Mouse (Mus musculus) limb, embryonic 12.5 days (tissue): ENCODE data around the gene Kif18a. TPM values are rescaled to one million over a fixed set of nuclear protein-coding genes. Genes with fewer than 3 reads are reported as not detected.

ENCODE experiments used
- ATAC-seq: fragments of 200-750 bp; cut with Nextera tagmentation; 2 replicates; pipeline ENCODE4 v1.8.0; 2017; ENCODE audit warnings: low read depth, moderate TSS enrichment; ENCODE audit not compliant: insufficient number of reproducible peaks, insufficient read depth, low FRiP score, low TSS enrichment
- H3K27ac ChIP-seq: fragments of 300-500 bp; sonication (generic); 2 replicates; pipeline ENCODE4 v1.5.1; 2016; ENCODE audit warnings: mild to moderate bottlenecking, moderate library complexity
- H3K27me3 ChIP-seq: fragments of 300-500 bp; sonication (generic); 2 replicates; pipeline ENCODE4 v1.6.1; 2016; ENCODE audit warnings: mild to moderate bottlenecking, moderate library complexity
- H3K36me3 ChIP-seq: fragments of 300-500 bp; sonication (generic); 2 replicates; pipeline ENCODE4 v1.6.1; 2016; ENCODE audit warnings: mild to moderate bottlenecking, moderate library complexity
- H3K4me1 ChIP-seq: fragments of 300-500 bp; sonication (generic); replicated peaks from 2 replicates; pipeline ENCODE4 v1.6.1; 2016
- H3K4me2 ChIP-seq: fragments of 300-500 bp; sonication (generic); 2 replicates; pipeline ENCODE4 v1.6.1; 2016; ENCODE audit warnings: mild to moderate bottlenecking, moderate library complexity
- H3K4me3 ChIP-seq: fragments of 300-500 bp; sonication (generic); replicated peaks from 2 replicates; pipeline ENCODE4 v1.5.1; 2016; ENCODE audit warnings: mild to moderate bottlenecking
- H3K9ac ChIP-seq: fragments of 300-500 bp; sonication (generic); replicated peaks from 2 replicates; pipeline ENCODE4 v1.6.1; 2016; ENCODE audit warnings: mild to moderate bottlenecking, moderate library complexity
- H3K9me3 ChIP-seq: fragments of 300-500 bp; sonication (generic); 2 replicates; pipeline ENCODE4 v1.6.1; 2016; ENCODE audit warnings: mild to moderate bottlenecking, moderate library complexity
- WGBS: fragments of 180-500 bp; shearing (Covaris S2); methylation state at CpG from one replicate; pipeline ENCODE4 v1.1.7; 2016; 5-methylcytosine and 5-hydroxymethylcytosine counted together
- polyA plus RNA-seq: library from polyadenylated mRNA; unstranded; fragments of >200 nt; fragmentation: Nextera tagmentation; extraction: Ambion mirVana; gene quantifications from 2 replicates; pipeline ENCODE4 v1.2.1, GENCODE M21; 2016

The Kif18a gene
- polyA plus RNA-seq, 1 experiment from 2014 or later = 29.5 TPM

- no peaks in the 10 kb centered on the region for H3K9me3 ChIP-seq
- H3K4me3 ChIP-seq = no peak overlapping the region
- no peak overlapping the region for H3K27ac ChIP-seq
- no peak overlapping the region for H3K9ac ChIP-seq
- H3K4me2 ChIP-seq = no peak overlapping the region
- no peak for ATAC-seq
- WGBS = 41% methylated on average over 2 of the region's 2 CpGs
- H3K36me3 ChIP-seq = no peaks in the 10 kb centered on the region
- no peaks in the 10 kb centered on the region for H3K27me3 ChIP-seq
- H3K4me1 ChIP-seq = no peaks in the 10 kb centered on the region
Measured at GRCm38 (mm10) chr2:109374881-109375280, 94.3 kb downstream of the Kif18a start.

- no peak overlapping the region for H3K27ac ChIP-seq
- H3K4me3 ChIP-seq = no peak overlapping the region
- H3K36me3 ChIP-seq = no peaks in the 10 kb centered on the region
- no peak for ATAC-seq
- H3K9me3 ChIP-seq = no peaks in the 10 kb centered on the region
- WGBS = 81% methylated on average over 1 of the region's 1 CpGs
- no peak overlapping the region for H3K9ac ChIP-seq
- no peaks in the 10 kb centered on the region; the same call in 1 of the 2 replicates for H3K4me1 ChIP-seq
- H3K4me2 ChIP-seq = no peak overlapping the region
- H3K27me3 ChIP-seq = no peaks in the 10 kb centered on the region
Measured at GRCm38 (mm10) chr2:109384019-109384418, 103.5 kb downstream of the Kif18a start.

- no peak overlapping the region for H3K4me2 ChIP-seq
- no peaks in the 10 kb centered on the region for H3K9me3 ChIP-seq
- ATAC-seq = no peak
- H3K9ac ChIP-seq = no peak overlapping the region
- H3K27ac ChIP-seq = no peak overlapping the region
- no peaks in the 10 kb centered on the region for H3K27me3 ChIP-seq
- H3K4me3 ChIP-seq = no peak overlapping the region
- WGBS = 12% methylated on average over 1 of the region's 1 CpGs
- no peaks in the 10 kb centered on the region; the same call in 1 of the 2 replicates for H3K4me1 ChIP-seq
- no peaks in the 10 kb centered on the region for H3K36me3 ChIP-seq
Measured at GRCm38 (mm10) chr2:109386211-109386610, 105.7 kb downstream of the Kif18a start.

- ATAC-seq = no peak
- no peak overlapping the region for H3K4me3 ChIP-seq
- no peaks in the 10 kb centered on the region for H3K27me3 ChIP-seq
- WGBS = 80% methylated on average over 5 of the region's 5 CpGs
- no peak overlapping the region for H3K4me2 ChIP-seq
- H3K4me1 ChIP-seq = no peaks in the 10 kb centered on the region; the same call in 1 of the 2 replicates
- H3K27ac ChIP-seq = no peak overlapping the region
- no peaks in the 10 kb centered on the region for H3K9me3 ChIP-seq
- H3K9ac ChIP-seq = no peak overlapping the region
- H3K36me3 ChIP-seq = no peaks in the 10 kb centered on the region
Measured at GRCm38 (mm10) chr2:109388733-109389132, 108.2 kb downstream of the Kif18a start.

- H3K4me1 ChIP-seq = no peaks in the 10 kb centered on the region; the same call in 1 of the 2 replicates
- no peaks in the 10 kb centered on the region for H3K36me3 ChIP-seq
- ATAC-seq = no peak
- WGBS = 41% methylated on average over 1 of the region's 1 CpGs
- H3K9ac ChIP-seq = no peak overlapping the region
- no peak overlapping the region for H3K27ac ChIP-seq
- H3K27me3 ChIP-seq = no peaks in the 10 kb centered on the region
- H3K4me2 ChIP-seq = no peak overlapping the region
- no peak overlapping the region for H3K4me3 ChIP-seq
- H3K9me3 ChIP-seq = no peaks in the 10 kb centered on the region
Measured at GRCm38 (mm10) chr2:109389977-109390376, 109.4 kb downstream of the Kif18a start.

Other genes with a start within 250 kb of the Kif18a start
- 8.0 and 8.3 TPM in 2 replicates for gene Mettl15, start within 50 bp of the Kif18a start, polyA plus RNA-seq